Mouse (Mus musculus) CH12.LX (cell line): ENCODE measurements at regions not wholly inside any gene's neighbourhood (a gene's known extent, or its start where the extent isn't known, plus 50 kb on each side); places are given as distances from the start of the nearest gene placed in this dataset.

Experiments
- DNase-seq: peaks from one replicate; pipeline ENCODE4 v3.0.0-alpha.2; 2013; ENCODE audit errors: extremely low read depth
- H3K27ac ChIP-seq: 2 replicates; pipeline ENCODE4 v1.5.1; 2012; ENCODE audit warnings: low read depth, mild to moderate bottlenecking, control low read depth, moderate library complexity; ENCODE audit not compliant: insufficient read depth
- H3K27me3 ChIP-seq: replicated peaks from 2 replicates; pipeline ENCODE3; 2012; ENCODE audit warnings: inconsistent platforms
- H3K36me3 ChIP-seq, 2 experiments: replicated peaks in 1 of 2; 2 replicates each; pipeline versions ENCODE3 to v1.6.1; 2012; ENCODE audit warnings: inconsistent platforms in 1 of 2, low read length in 1 of 2, mild to moderate bottlenecking in 1 of 2, mixed read lengths in 1 of 2, moderate library complexity in 1 of 2; ENCODE audit not compliant: control insufficient read depth in 1 of 2, insufficient read depth in 1 of 2
- H3K4me1 ChIP-seq, 2 experiments: 2 replicates each; pipeline ENCODE4 v1.6.1; 2012; ENCODE audit warnings: inconsistent platforms in 1 of 2, moderate library complexity in 1 of 2; ENCODE audit not compliant: insufficient read depth in 2 of 2, control insufficient read depth in 1 of 2
- H3K4me2 ChIP-seq: 2 replicates; pipeline ENCODE4 v1.6.1; 2012; ENCODE audit warnings: low read depth, mild to moderate bottlenecking, control low read depth; ENCODE audit not compliant: poor library complexity, insufficient read depth, severe bottlenecking
- H3K4me3 ChIP-seq, 3 experiments: fragments of 150-350 bp in 1 of 3; sonication (generic) in 1 of 3; replicated peaks in 1 of 3; 2 replicates each; pipeline versions ENCODE3 to v1.5.1; 2011 to 2012; ENCODE audit warnings: low read depth in 2 of 3, low read length in 2 of 3, mild to moderate bottlenecking in 2 of 3, moderate library complexity in 2 of 3, control low read depth in 1 of 3, improper control_type of control experiment in 1 of 3, inconsistent platforms in 1 of 3, mixed read lengths in 1 of 3; ENCODE audit not compliant: poor library complexity in 1 of 3
- H3K79me2 ChIP-seq: replicated peaks from 2 replicates; pipeline ENCODE4 v1.6.1; 2012; ENCODE audit warnings: mild to moderate bottlenecking, moderate library complexity; ENCODE audit not compliant: control insufficient read depth, poor library complexity, insufficient read depth, severe bottlenecking; ENCODE audit errors: extremely low read depth
- H3K9ac ChIP-seq: 2 replicates; pipeline ENCODE4 v1.6.1; 2012; ENCODE audit warnings: low read depth, mild to moderate bottlenecking, control low read depth, moderate library complexity; ENCODE audit not compliant: insufficient read depth
- H3K9me3 ChIP-seq: replicated peaks from 2 replicates; pipeline ENCODE3; 2012; ENCODE audit warnings: low read length, inconsistent platforms, mixed read lengths
- CHD2 ChIP-seq: IDR thresholded peaks from 2 replicates; pipeline ENCODE4 v1.6.1; 2011; ENCODE audit warnings: low read length, improper control_type of control experiment
- IRF4 ChIP-seq: IDR thresholded peaks from 2 replicates; pipeline ENCODE4 v1.6.1; 2014; ENCODE audit warnings: low read depth, mild to moderate bottlenecking, inconsistent platforms, low read length, improper control_type of control experiment
- KAT2A ChIP-seq: IDR thresholded peaks from 2 replicates; pipeline ENCODE4 v1.6.1; 2012; ENCODE audit warnings: low read length, improper control_type of control experiment, inconsistent platforms; ENCODE audit not compliant: insufficient replicate concordance
- MAFK ChIP-seq: IDR thresholded peaks from 2 replicates; pipeline ENCODE4 v1.6.1; 2011; ENCODE audit warnings: low read length, improper control_type of control experiment; ENCODE audit not compliant: insufficient replicate concordance
- MAZ ChIP-seq: IDR thresholded peaks from 2 replicates; pipeline ENCODE4 v1.6.1; 2012; ENCODE audit warnings: low read depth, mild to moderate bottlenecking, inconsistent platforms, low read length, improper control_type of control experiment, moderate library complexity
- MXI1 ChIP-seq: IDR thresholded peaks from 2 replicates; pipeline ENCODE4 v1.6.1; 2011; ENCODE audit warnings: mild to moderate bottlenecking, low read depth, low read length, improper control_type of control experiment
- RCOR1 ChIP-seq: conservative IDR thresholded peaks from 2 replicates; pipeline ENCODE4 v1.6.1; 2012; ENCODE audit warnings: low read depth, mild to moderate bottlenecking, inconsistent platforms, low read length, improper control_type of control experiment
- ZMIZ1 ChIP-seq: IDR thresholded peaks from 2 replicates; pipeline ENCODE4 v1.6.1; 2012; ENCODE audit warnings: low read depth, mild to moderate bottlenecking, inconsistent platforms, low read length, improper control_type of control experiment
- dilution Hi-C: fragments of 300-500 bp; cut with MboI; formaldehyde crosslinking; loops from 2 replicates; pipeline ENCODE4 v1.14.3; 2020; ENCODE audit warnings: low sequenced_read_pairs; ENCODE audit not compliant: extremely low pct_unique_long_range_greater_than_20kb, extremely low pct_ligation_motif_present
- in situ Hi-C: fragments of 300-500 bp; cut with MboI; formaldehyde crosslinking; loops from 3 replicates; pipeline ENCODE4 v1.14.3; 2019; ENCODE audit warnings: low sequenced_read_pairs, low pct_ligation_motif_present, low pct_unique_long_range_greater_than_20kb, mixed read lengths

GRCm38 (mm10) chr3:148475862-148476261 lies 514.5 kb downstream of the Adgrl2 start:
- dilution Hi-C loops = no loop called here
- Histone ChIP-seq H3K27me3 (no peaks in the 10 kb centered on the region), H3K9me3 (no peaks in the 10 kb centered on the region), H3K4me1 (peaks cover 0 to 5% of the 10 kb centered on the region in 2 experiments; a peak in 1 of 4 replicates), H3K79me2 (no peaks in the 10 kb centered on the region), H3K4me2 (no peak overlapping the region), H3K4me3 (no peak overlapping the region), H3K36me3 (no peaks in the 10 kb centered on the region), H3K27ac (no peak overlapping the region), H3K9ac (no peak overlapping the region)
- TF ChIP-seq KAT2A (no peak), MAFK (peak; percentile 83), MAZ (no peak), CHD2 (peak; percentile 86), ZMIZ1 (no peak)
- DNase-seq = peak; percentile 67
- in situ Hi-C loops = no loop called here

- no peak for DNase-seq
- dilution Hi-C loops (no loop called here), in situ Hi-C loops (no loop called here)
- no peaks in the 10 kb centered on the region for H3K36me3 ChIP-seq
- peaks cover 0 to 5% of the 10 kb centered on the region in 2 experiments; a peak in 1 of 4 replicates for H3K4me1 ChIP-seq
- TF ChIP-seq MXI1 = no peak
- H3K27ac ChIP-seq = no peak overlapping the region
- no peaks in the 10 kb centered on the region for H3K9me3 ChIP-seq
- H3K4me3 ChIP-seq = no peak overlapping the region
- no peak overlapping the region for H3K4me2 ChIP-seq
- H3K79me2 ChIP-seq = no peaks in the 10 kb centered on the region
- H3K27me3 ChIP-seq = no peaks in the 10 kb centered on the region
- no peak overlapping the region for H3K9ac ChIP-seq
Observed at GRCm38 (mm10) chr3:148472943-148473444, 517.4 kb downstream of the Adgrl2 start.

- peak; percentile 43 for DNase-seq
- H3K4me2 ChIP-seq = peak overlapping the region; percentile 39; the same call in 1 of the 2 replicates
- H3K36me3 ChIP-seq = no peaks in the 10 kb centered on the region
- no peaks in the 10 kb centered on the region for H3K9me3 ChIP-seq
- H3K9ac ChIP-seq = peak overlapping the region; percentile 29; the same call in 1 of the 2 replicates
- peaks cover 0 to 17% of the 10 kb centered on the region in 2 experiments; a peak in 2 of 4 replicates for H3K4me1 ChIP-seq
- H3K4me3 ChIP-seq = peak overlapping the region in 1 of 3 experiments; percentile 14
- in situ Hi-C loops = no loop called here
- no peaks in the 10 kb centered on the region for H3K79me2 ChIP-seq
- no peak overlapping the region for H3K27ac ChIP-seq
- TF ChIP-seq IRF4 (peak; percentile 34; the same call in 1 of the 2 replicates), RCOR1 (no peak)
- dilution Hi-C loops = no loop called here
- H3K27me3 ChIP-seq = no peaks in the 10 kb centered on the region
Observed at GRCm38 (mm10) chr3:148465456-148465855, 524.9 kb downstream of the Adgrl2 start.
